Mouse (Mus musculus) bone marrow macrophage, adult 2 months (primary cell): ENCODE data around the gene Tmbim4.

ENCODE experiments used
- CTCF ChIP-seq: IDR thresholded peaks from 2 replicates; pipeline ENCODE4 v1.5.1; 2012; ENCODE audit warnings: low read depth, mild to moderate bottlenecking, low read length, moderate library complexity
- POLR2A ChIP-seq: IDR thresholded peaks from 2 replicates; pipeline ENCODE4 v1.6.1; 2012; ENCODE audit warnings: mild to moderate bottlenecking, low read depth, low read length, borderline replicate concordance

DNA sequence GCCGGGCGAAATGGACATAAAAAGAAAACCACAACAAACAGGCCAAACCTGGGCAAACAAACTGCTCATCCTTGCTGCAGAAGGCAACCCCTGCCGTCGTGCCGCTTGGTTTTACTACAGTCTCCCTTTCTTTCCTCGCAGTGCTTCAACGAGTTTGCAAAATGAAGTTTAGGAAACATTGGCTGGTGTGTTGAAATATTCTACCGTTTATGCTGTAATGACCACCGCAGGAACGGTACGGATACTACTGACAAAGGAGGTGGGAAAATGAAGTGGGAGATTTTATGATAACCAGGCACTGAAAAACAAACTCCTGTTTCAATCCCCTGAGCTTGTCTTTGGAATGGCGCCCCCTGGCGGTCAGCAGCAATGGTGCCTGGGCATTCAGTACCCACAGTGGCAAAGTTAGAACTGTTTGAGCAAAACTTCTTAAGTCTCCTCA lies 592 bp downstream of the Tmbim4 start, which contains the start of gene Irak3:
- TF ChIP-seq POLR2A (no peak), CTCF (peak; percentile 92)
